Mouse (Mus musculus): ENCODE results near the gene Capn15. TPM values are rescaled to one million over a fixed set of nuclear protein-coding genes. Genes with fewer than 3 reads are reported as not detected.

Gene Capn15
- total and polyA plus RNA-seq, 3 experiments = 5.6 to 16.2 TPM; not detected in 1

- H3K27ac ChIP-seq (ENCODE audit: control insufficient read depth, low read depth, low read length) = peak overlapping the region; percentile 21; the same call in 1 of the 2 replicates
These were observed 18.3 kb upstream of the Capn15 start for GRCm38 (mm10) chr17:26003864-26004263.

GRCm38 (mm10) chr17:25998425-25998824 is 12.8 kb upstream of the Capn15 start:
- TF ChIP-seq ETS1 (IDR thresholded peaks at IDR 0.05; ENCODE audit: low read depth, low read length) = no peak
- no peak for TF ChIP-seq MEF2A (IDR thresholded peaks at IDR 0.05; ENCODE audit: extremely low read depth, insufficient replicate concordance, low read depth, low read length, poor library complexity, severe bottlenecking)
- TF ChIP-seq ELF1 (IDR thresholded peaks at IDR 0.05; ENCODE audit: low read depth, low read length) = no peak
- H3K9ac ChIP-seq (ENCODE audit: control insufficient read depth, low read depth, low read length, poor library complexity, severe bottlenecking) = no peak overlapping the region
- H3K79me2 ChIP-seq (ENCODE audit: control insufficient read depth, insufficient read depth, low read length, poor library complexity) = no peaks in the 10 kb centered on the region
- DNase-seq (ENCODE audit: low read depth, low spot score) = no peak
- no peak overlapping the region for H3K4me3 ChIP-seq (ENCODE audit: control insufficient read depth in 1 of 2, insufficient read depth in 1 of 2, low read depth in 2 of 2, low read length in 2 of 2)
- no peaks in the 10 kb centered on the region for H3K36me3 ChIP-seq (ENCODE audit: control insufficient read depth in 1 of 2, insufficient read depth in 2 of 2, low read length in 2 of 2)
- H3K27me3 ChIP-seq (ENCODE audit: control insufficient read depth in 1 of 2, insufficient read depth in 2 of 2, low read length in 2 of 2) = no peaks in the 10 kb centered on the region
- no peaks in the 10 kb centered on the region for H3K9me3 ChIP-seq (replicated peaks; ENCODE audit: insufficient read depth, low read length)
- H3K4me1 ChIP-seq (ENCODE audit: control insufficient read depth in 1 of 2, insufficient read depth in 2 of 2, low read length in 2 of 2) = no peaks in the 10 kb centered on the region
- H3K27ac ChIP-seq (ENCODE audit: control insufficient read depth, low read depth, low read length) = no peak overlapping the region

More at GRCm38 (mm10) chr17:26003864-26004263, 18.3 kb upstream of the Capn15 start:
- TF ChIP-seq ZNF384 (IDR thresholded peaks at IDR 0.05; ENCODE audit: low read depth, low read length) = no peak
- no peak for TF ChIP-seq CHD2 (IDR thresholded peaks at IDR 0.05; ENCODE audit: low read length)
- no peak for TF ChIP-seq ELF1 (IDR thresholded peaks at IDR 0.05; ENCODE audit: low read depth, low read length)
- no peak for TF ChIP-seq ZMIZ1 (IDR thresholded peaks at IDR 0.05; ENCODE audit: low read depth, low read length)
- TF ChIP-seq ETS1 (IDR thresholded peaks at IDR 0.05; ENCODE audit: low read depth, low read length) = no peak
- TF ChIP-seq MYC (IDR thresholded peaks at IDR 0.05; ENCODE audit: low read depth, low read length) = no peak
- no peak for TF ChIP-seq ZKSCAN1 (IDR thresholded peaks at IDR 0.05; ENCODE audit: low read depth, low read length)
- TF ChIP-seq TBP (IDR thresholded peaks at IDR 0.05; ENCODE audit: low read depth, low read length) = no peak
- TF ChIP-seq UBTF (IDR thresholded peaks at IDR 0.05; ENCODE audit: borderline replicate concordance, insufficient read depth, low read depth, low read length) = no peak
- no peak for TF ChIP-seq TAL1 (IDR thresholded peaks at IDR 0.05; ENCODE audit: low read length)
- TF ChIP-seq MXI1 (IDR thresholded peaks at IDR 0.05; ENCODE audit: low read depth, low read length) = no peak
- TF ChIP-seq E2F4 (IDR thresholded peaks at IDR 0.05; ENCODE audit: borderline replicate concordance, low read depth, low read length) = no peak
- Histone ChIP-seq H3K9me3 (replicated peaks; ENCODE audit: insufficient read depth, low read length) (no peaks in the 10 kb centered on the region), H3K36me3 (ENCODE audit: control insufficient read depth in 1 of 2, insufficient read depth in 2 of 2, low read length in 2 of 2) (peaks cover 0 to 27% of the 10 kb centered on the region in 2 experiments; a peak in 2 of 4 replicates), H3K27me3 (ENCODE audit: control insufficient read depth in 1 of 2, insufficient read depth in 2 of 2, low read length in 2 of 2) (no peaks in the 10 kb centered on the region), H3K79me2 (ENCODE audit: control insufficient read depth, insufficient read depth, low read length, poor library complexity) (no peaks in the 10 kb centered on the region), H3K4me1 (ENCODE audit: control insufficient read depth in 1 of 2, insufficient read depth in 2 of 2, low read length in 2 of 2) (peaks cover 4 to 32% of the 10 kb centered on the region in 2 experiments), H3K4me3 (ENCODE audit: control insufficient read depth in 1 of 2, insufficient read depth in 1 of 2, low read depth in 2 of 2, low read length in 2 of 2) (no peak overlapping the region), H3K9ac (ENCODE audit: control insufficient read depth, low read depth, low read length, poor library complexity, severe bottlenecking) (no peak overlapping the region)
- peak; percentile 47 for DNase-seq (ENCODE audit: low read depth, low spot score)

- peaks cover 2 to 12% of the 10 kb centered on the region in 2 experiments; a peak in 2 of 4 replicates for H3K4me1 ChIP-seq (ENCODE audit: control insufficient read depth in 1 of 2, insufficient read depth in 2 of 2, low read length in 2 of 2)
- no peaks in the 10 kb centered on the region for H3K9me3 ChIP-seq (replicated peaks; ENCODE audit: insufficient read depth, low read length)
- no peak overlapping the region for H3K4me3 ChIP-seq (ENCODE audit: control insufficient read depth in 1 of 2, insufficient read depth in 1 of 2, low read depth in 2 of 2, low read length in 2 of 2)
- no peak overlapping the region for H3K9ac ChIP-seq (ENCODE audit: control insufficient read depth, low read depth, low read length, poor library complexity, severe bottlenecking)
- H3K27me3 ChIP-seq (ENCODE audit: control insufficient read depth in 1 of 2, insufficient read depth in 2 of 2, low read length in 2 of 2) = no peaks in the 10 kb centered on the region
- no peak for TF ChIP-seq CHD1 (IDR thresholded peaks at IDR 0.05; ENCODE audit: low read depth, low read length)
- no peak for TF ChIP-seq JUND (IDR thresholded peaks at IDR 0.05; ENCODE audit: low read depth, low read length)
- TF ChIP-seq E2F4 (IDR thresholded peaks at IDR 0.05; ENCODE audit: borderline replicate concordance, low read depth, low read length) = no peak
- no peak for TF ChIP-seq MYC (IDR thresholded peaks at IDR 0.05; ENCODE audit: low read depth, low read length)
- no peak for TF ChIP-seq POLR2A (IDR thresholded peaks at IDR 0.05; ENCODE audit: control insufficient read depth in 1 of 2, insufficient read depth in 1 of 2, low read depth in 1 of 2, low read length in 2 of 2, poor library complexity in 1 of 2)
- no peak for TF ChIP-seq POLR2AphosphoS2 (IDR thresholded peaks at IDR 0.05; ENCODE audit: low read length)
- no peak for TF ChIP-seq MAZ (IDR thresholded peaks at IDR 0.05; ENCODE audit: low read depth, low read length)
- no peak for TF ChIP-seq KAT2A (conservative IDR thresholded peaks at IDR 0.05; ENCODE audit: low read depth, low read length)
- TF ChIP-seq GATA1 (IDR thresholded peaks at IDR 0.05; ENCODE audit: low read depth, low read length) = no peak
- TF ChIP-seq CTCF (IDR thresholded peaks at IDR 0.05 in 2 of 3, conservative IDR thresholded peaks at IDR 0.05 in 1 of 3; ENCODE audit: control insufficient read depth in 1 of 3, insufficient read depth in 1 of 3, low read depth in 2 of 3, low read length in 3 of 3, poor library complexity in 1 of 3, severe bottlenecking in 1 of 3) = no peak
- TF ChIP-seq MAX (IDR thresholded peaks at IDR 0.05; ENCODE audit: low read length) = no peak
- H3K79me2 ChIP-seq (ENCODE audit: control insufficient read depth, insufficient read depth, low read length, poor library complexity) = no peaks in the 10 kb centered on the region
- H3K27ac ChIP-seq (ENCODE audit: control insufficient read depth, low read depth, low read length) = no peak overlapping the region
- peaks cover 0 to 2% of the 10 kb centered on the region in 2 experiments; a peak in 1 of 4 replicates for H3K36me3 ChIP-seq (ENCODE audit: control insufficient read depth in 1 of 2, insufficient read depth in 2 of 2, low read length in 2 of 2)
- DNase-seq (ENCODE audit: low read depth, low spot score) = no peak
These were observed 7.9 kb upstream of the Capn15 start for GRCm38 (mm10) chr17:25993489-25993888.

Measured in MEL (cell line).